Mouse (Mus musculus) lung, postnatal 4 days (tissue): ENCODE measurements around the gene Med16.
A peak's percentile ranks its signal among the peaks of the same experiment; 100 is the strongest.

Experiments used
- DNase-seq, 2 experiments: peaks; one replicate each; pipeline ENCODE4 v3.0.0; 2021

The Med16 gene

GRCm38 (mm10) chr10:79908167-79909091, at the start of gene Med16:
Med16 (minus strand) TSS chr10:79908923.
- DNase-seq = peak; percentile 96 to 98

DNA sequence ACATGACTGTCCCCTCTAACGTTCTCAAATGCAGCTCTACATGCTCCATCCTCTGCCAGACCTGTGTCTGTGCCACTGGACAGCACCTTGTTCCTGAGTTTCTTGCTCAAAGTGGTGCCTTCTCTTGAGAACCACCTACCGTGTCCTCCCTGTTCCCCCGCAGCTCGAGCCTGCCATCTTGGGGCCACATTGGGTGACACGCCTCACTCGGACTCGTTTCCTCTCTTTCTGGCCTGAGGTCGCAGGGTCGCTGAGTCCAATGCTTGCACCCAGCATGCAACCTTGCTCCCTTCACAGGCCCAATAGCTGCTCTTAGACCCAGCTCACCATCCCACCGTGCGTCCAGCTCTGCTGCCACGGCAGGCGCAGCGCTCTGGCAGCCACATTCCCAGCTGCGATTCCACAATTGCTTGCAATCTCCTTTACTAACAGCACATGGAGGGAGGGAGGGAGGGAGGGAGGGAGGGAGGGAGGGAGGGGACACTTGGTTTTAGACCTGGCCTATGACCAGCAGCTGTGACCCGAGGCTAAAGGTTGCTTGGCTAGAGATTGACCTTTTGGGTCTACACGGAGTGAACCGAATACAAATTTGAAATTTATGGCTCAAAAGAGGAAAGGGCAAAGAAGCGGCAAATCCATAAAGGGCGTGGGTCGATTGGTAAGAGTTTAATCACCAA, 49.6 kb upstream of the Med16 start:
- DNase-seq = peak; percentile 87 to 92

DNA sequence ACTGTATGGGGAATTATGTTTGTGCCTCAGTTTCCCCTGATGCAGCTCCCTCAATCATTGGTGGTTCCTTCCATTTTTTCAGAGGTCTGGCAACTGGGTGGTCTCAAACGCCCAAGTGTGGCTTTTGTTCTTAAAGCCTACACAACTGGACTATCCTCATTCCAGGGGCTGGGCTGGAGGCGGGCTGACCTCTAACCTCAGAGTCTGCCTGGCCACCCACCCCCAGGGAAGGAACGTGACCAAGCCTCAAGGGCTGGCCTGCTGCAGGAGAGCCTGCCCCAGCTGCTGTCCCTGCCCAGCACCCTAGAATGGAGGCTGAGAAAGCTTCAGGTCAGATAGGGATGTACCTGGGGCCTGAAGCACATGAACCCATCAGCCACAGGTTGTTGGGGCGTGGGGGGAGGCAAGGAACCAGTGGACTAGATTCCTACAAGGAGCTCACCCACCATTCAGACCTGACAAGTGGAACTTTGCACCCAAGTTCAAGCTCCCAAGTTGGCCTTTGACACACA, 48.0 kb upstream of the Med16 start:
- DNase-seq = no peak

- DNase-seq = no peak
Observed at GRCm38 (mm10) chr10:79955691-79956090, 47.0 kb upstream of the Med16 start.

DNA sequence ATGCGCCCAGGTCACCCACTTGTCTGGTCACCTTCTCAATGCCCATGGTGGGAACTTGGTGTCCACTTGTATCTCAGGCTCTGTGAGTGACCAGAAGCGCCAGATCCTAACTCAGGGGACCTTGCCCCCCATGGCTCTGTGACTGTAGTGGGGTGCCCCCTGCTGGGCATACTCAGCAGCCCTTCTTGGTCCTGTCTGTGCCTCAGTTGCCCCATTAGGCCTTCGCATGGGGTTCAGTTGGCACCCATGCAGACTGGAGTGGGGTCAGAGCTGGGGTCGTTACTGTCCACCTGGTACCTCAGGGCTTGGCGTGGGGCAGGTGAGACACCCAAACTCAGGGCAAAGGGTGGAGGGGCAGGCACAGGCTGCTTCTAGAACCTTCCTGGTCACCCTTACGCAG, 45.2 kb upstream of the Med16 start:
- peak; percentile 61 to 71 for DNase-seq

- no peak for DNase-seq
Observed at GRCm38 (mm10) chr10:79950661-79951060, 41.9 kb upstream of the Med16 start.

DNA sequence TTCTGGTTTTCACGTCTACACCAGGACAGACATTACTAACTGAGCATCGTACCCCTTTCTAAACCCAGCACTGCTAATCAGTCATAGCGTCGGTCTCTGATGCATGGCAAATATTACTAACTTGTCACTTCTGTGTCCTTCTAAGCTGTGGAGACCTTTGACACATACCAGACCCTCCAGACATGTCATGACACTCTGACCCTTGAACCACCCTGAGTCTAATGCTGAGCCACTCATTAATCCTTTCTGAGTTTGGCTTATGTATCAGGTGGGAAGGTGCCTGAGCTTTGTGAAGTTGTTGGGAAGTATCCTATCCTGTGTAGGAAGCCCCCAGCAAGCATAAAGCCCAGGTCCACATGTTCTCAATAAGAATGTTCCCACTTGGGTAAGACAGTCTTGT, 41.1 kb upstream of the Med16 start:
- DNase-seq = no peak

GRCm38 (mm10) chr10:79947502-79947901, 38.8 kb upstream of the Med16 start:
- no peak for DNase-seq

- peak; percentile 59 to 75 for DNase-seq
Observed at GRCm38 (mm10) chr10:79946752-79947322, 38.1 kb upstream of the Med16 start.

GRCm38 (mm10) chr10:79945507-79946234, 36.9 kb upstream of the Med16 start:
- peak; percentile 64 to 82 for DNase-seq

GRCm38 (mm10) chr10:79943471-79943901, 34.8 kb upstream of the Med16 start:
- no peak for DNase-seq

- DNase-seq = no peak
Observed at GRCm38 (mm10) chr10:79942988-79943387, 34.3 kb upstream of the Med16 start.

GRCm38 (mm10) chr10:79940749-79941148, 32.0 kb upstream of the Med16 start:
- peak; percentile 66 to 77 for DNase-seq

- no peak for DNase-seq
Observed at GRCm38 (mm10) chr10:79937775-79938526, 29.2 kb upstream of the Med16 start.

DNA sequence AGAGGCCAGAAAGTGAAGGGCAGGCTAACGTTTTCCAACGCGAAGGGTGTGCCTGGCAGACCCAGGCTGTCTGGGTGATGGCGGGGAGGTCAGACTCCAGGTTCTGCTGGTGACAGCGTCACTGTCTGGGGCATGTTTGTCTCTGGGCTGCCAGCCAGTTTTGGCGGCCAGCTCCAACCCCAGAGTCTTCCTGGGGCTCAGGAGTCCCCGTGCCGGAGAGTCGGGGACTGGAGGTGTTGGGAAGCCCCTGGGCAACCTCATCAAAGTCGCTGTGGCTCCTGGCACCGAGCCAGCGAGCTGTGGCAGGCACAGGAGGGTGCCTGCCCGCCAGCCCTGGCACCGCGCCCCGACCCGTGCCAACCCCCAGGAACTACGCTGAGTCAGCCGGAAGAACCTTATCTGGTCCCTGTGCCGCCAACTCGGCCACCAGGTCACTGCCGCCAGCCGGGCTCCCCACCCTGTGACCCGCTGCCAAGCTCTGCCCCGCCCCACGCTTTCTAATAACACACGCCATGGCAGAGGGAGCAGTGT, 28.3 kb upstream of the Med16 start:
- peak; percentile 90 to 94 for DNase-seq

DNA sequence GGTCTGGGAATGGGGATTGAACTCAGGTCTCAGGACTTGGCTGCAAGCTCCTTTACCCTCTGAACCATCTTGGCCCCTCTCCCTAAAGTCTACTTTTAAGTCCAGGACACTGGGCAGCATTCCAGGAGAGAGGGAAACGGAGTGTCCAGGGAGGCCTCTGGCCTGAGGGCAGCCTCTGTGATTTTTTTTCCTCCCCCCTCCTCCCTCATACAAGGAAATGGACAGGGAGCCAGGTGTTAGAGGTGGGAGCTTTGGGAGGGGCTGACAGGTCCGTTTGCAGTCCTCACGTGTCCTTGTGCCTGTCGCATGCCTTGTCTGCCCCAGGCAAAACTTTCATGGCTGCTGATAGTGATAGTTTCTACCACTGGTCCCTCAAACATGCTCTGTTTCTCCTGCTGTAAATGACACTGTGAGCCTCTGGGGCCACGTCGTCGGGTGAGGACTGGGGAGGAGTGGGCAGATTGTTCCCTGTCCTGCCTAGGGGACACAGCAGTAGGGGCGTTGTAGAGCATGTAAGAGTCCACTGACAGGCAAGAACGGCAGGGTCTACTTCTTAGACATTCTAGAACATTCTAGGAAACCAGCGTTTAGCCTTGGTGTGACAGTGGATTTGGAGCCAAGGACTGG, 27.7 kb upstream of the Med16 start:
- peak in 1 of 2 experiments; percentile 46 for DNase-seq

- no peak for DNase-seq
Observed at GRCm38 (mm10) chr10:79934794-79935569, 26.3 kb upstream of the Med16 start.

- DNase-seq = peak; percentile 91 to 97
Observed at GRCm38 (mm10) chr10:79934272-79934721, 25.6 kb upstream of the Med16 start.

DNA sequence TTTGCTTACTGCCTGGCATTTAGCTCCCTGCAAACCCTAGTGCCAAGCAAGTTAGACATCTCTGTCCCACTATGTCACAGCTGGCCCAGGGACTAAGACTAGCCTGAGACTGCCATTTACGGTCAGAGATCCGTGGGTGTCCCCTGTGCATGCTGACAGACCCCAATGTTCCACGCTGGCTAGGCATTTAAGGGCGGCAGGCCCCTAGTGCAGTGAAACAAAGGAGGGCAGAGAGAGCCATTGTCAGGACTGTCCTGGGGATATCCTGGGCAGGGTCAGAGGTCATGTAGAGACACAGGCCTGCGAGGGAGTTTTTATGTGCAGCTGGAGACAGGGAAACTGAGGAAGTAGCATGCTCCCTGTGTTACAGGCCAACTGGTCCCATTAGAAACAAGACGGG, 25.1 kb upstream of the Med16 start:
- no peak for DNase-seq

DNA sequence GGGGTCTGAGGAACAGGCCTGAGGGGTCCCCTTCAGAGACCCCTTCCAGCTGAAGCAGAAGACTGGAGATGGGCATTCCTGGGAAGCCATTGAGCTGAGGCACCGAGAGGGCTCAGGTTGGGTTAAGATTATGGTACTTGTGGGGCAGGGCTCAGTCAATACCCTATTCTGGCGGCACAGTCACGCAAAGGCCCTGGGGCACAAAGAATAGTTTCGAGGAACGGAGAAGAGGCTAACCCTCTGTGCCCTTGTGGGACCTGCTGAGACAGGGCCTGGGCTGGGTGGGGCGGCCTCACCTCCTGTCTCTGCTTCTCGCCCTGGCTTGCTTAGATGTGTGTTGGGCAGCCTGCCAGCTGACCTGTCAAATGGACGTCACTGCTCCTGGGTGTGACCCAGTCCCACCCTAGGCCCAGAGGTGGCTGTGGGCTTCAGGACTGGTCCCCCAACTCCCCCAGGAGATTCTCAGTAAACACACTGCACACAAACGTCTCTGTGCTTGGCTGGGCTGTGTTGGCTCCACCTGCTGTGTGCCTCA, 24.5 kb upstream of the Med16 start:
- DNase-seq = peak; percentile 53 to 64
